Mouse (Mus musculus): ENCODE results near the gene Nckap1l. TPM values are rescaled to one million over a fixed set of nuclear protein-coding genes. Genes with fewer than 3 reads are reported as not detected.

The Nckap1l gene
- polyA plus RNA-seq, 1 experiment: 0.33 TPM

GRCm38 (mm10) chr15:103479080-103479606 is 25.5 kb downstream of the Nckap1l start:
- Histone ChIP-seq H3K27ac (ENCODE audit: insufficient read depth, low read length) (no peak overlapping the region), H3K27me3 (ENCODE audit: control insufficient read depth, insufficient read depth, low read length, poor library complexity, severe bottlenecking) (no peaks in the 10 kb centered on the region; the same call in 1 of the 2 replicates), H3K9me3 (replicated peaks; ENCODE audit: control insufficient read depth, insufficient read depth, low read length, poor library complexity, severe bottlenecking) (no peaks in the 10 kb centered on the region), H3K36me3 (ENCODE audit: control insufficient read depth, insufficient read depth, low read length, poor library complexity, severe bottlenecking) (no peaks in the 10 kb centered on the region), H3K4me3 (ENCODE audit: low read depth, low read length) (no peak overlapping the region), H3K4me1 (ENCODE audit: control insufficient read depth, insufficient read depth, low read length) (no peaks in the 10 kb centered on the region), H3K9ac (ENCODE audit: low read depth, poor library complexity, severe bottlenecking) (no peak overlapping the region)
- TF ChIP-seq EP300 (IDR thresholded peaks at IDR 0.05; ENCODE audit: insufficient read depth, low read depth, low read length): no peak
- TF ChIP-seq POLR2A (IDR thresholded peaks at IDR 0.05; ENCODE audit: insufficient read depth, low read length): no peak
- no peak for TF ChIP-seq CTCF (IDR thresholded peaks at IDR 0.05; ENCODE audit: low read depth, low read length)

GRCm38 (mm10) chr15:103480129-103480528 is 26.5 kb downstream of the Nckap1l start:
- no peaks in the 10 kb centered on the region for H3K4me1 ChIP-seq (ENCODE audit: control insufficient read depth, insufficient read depth, low read length)
- no peaks in the 10 kb centered on the region; the same call in 1 of the 2 replicates for H3K27me3 ChIP-seq (ENCODE audit: control insufficient read depth, insufficient read depth, low read length, poor library complexity, severe bottlenecking)
- H3K27ac ChIP-seq (ENCODE audit: insufficient read depth, low read length): no peak overlapping the region
- no peaks in the 10 kb centered on the region for H3K9me3 ChIP-seq (replicated peaks; ENCODE audit: control insufficient read depth, insufficient read depth, low read length, poor library complexity, severe bottlenecking)
- H3K9ac ChIP-seq (ENCODE audit: low read depth, poor library complexity, severe bottlenecking): no peak overlapping the region
- no peaks in the 10 kb centered on the region for H3K36me3 ChIP-seq (ENCODE audit: control insufficient read depth, insufficient read depth, low read length, poor library complexity, severe bottlenecking)
- TF ChIP-seq POLR2A (IDR thresholded peaks at IDR 0.05; ENCODE audit: insufficient read depth, low read length): no peak
- H3K4me3 ChIP-seq (ENCODE audit: low read depth, low read length): no peak overlapping the region

GRCm38 (mm10) chr15:103482488-103482887 is 28.9 kb downstream of the Nckap1l start:
- no peaks in the 10 kb centered on the region for H3K9me3 ChIP-seq (replicated peaks; ENCODE audit: control insufficient read depth, insufficient read depth, low read length, poor library complexity, severe bottlenecking)
- no peak overlapping the region for H3K9ac ChIP-seq (ENCODE audit: low read depth, poor library complexity, severe bottlenecking)
- no peak for TF ChIP-seq CTCF (IDR thresholded peaks at IDR 0.05; ENCODE audit: low read depth, low read length)
- TF ChIP-seq POLR2A (IDR thresholded peaks at IDR 0.05; ENCODE audit: insufficient read depth, low read length): no peak
- TF ChIP-seq EP300 (IDR thresholded peaks at IDR 0.05; ENCODE audit: insufficient read depth, low read depth, low read length): no peak
- H3K27ac ChIP-seq (ENCODE audit: insufficient read depth, low read length): no peak overlapping the region
- no peaks in the 10 kb centered on the region for H3K36me3 ChIP-seq (ENCODE audit: control insufficient read depth, insufficient read depth, low read length, poor library complexity, severe bottlenecking)
- no peaks in the 10 kb centered on the region for H3K4me1 ChIP-seq (ENCODE audit: control insufficient read depth, insufficient read depth, low read length)
- H3K4me3 ChIP-seq (ENCODE audit: low read depth, low read length): no peak overlapping the region
- H3K27me3 ChIP-seq (ENCODE audit: control insufficient read depth, insufficient read depth, low read length, poor library complexity, severe bottlenecking): no peaks in the 10 kb centered on the region; the same call in none of the 2 replicates

GRCm38 (mm10) chr15:103484490-103484889 is 30.9 kb downstream of the Nckap1l start:
- Histone ChIP-seq H3K9ac (ENCODE audit: low read depth, poor library complexity, severe bottlenecking) (no peak overlapping the region), H3K9me3 (replicated peaks; ENCODE audit: control insufficient read depth, insufficient read depth, low read length, poor library complexity, severe bottlenecking) (no peaks in the 10 kb centered on the region), H3K27ac (ENCODE audit: insufficient read depth, low read length) (no peak overlapping the region), H3K4me1 (ENCODE audit: control insufficient read depth, insufficient read depth, low read length) (no peaks in the 10 kb centered on the region), H3K36me3 (ENCODE audit: control insufficient read depth, insufficient read depth, low read length, poor library complexity, severe bottlenecking) (no peaks in the 10 kb centered on the region), H3K4me3 (ENCODE audit: low read depth, low read length) (no peak overlapping the region), H3K27me3 (ENCODE audit: control insufficient read depth, insufficient read depth, low read length, poor library complexity, severe bottlenecking) (no peaks in the 10 kb centered on the region; the same call in none of the 2 replicates)
- TF ChIP-seq CTCF (IDR thresholded peaks at IDR 0.05; ENCODE audit: low read depth, low read length): no peak
- no peak for TF ChIP-seq POLR2A (IDR thresholded peaks at IDR 0.05; ENCODE audit: insufficient read depth, low read length)
- TF ChIP-seq EP300 (IDR thresholded peaks at IDR 0.05; ENCODE audit: insufficient read depth, low read depth, low read length): no peak

GRCm38 (mm10) chr15:103485106-103485505 is 31.5 kb downstream of the Nckap1l start:
- Histone ChIP-seq H3K27me3 (ENCODE audit: control insufficient read depth, insufficient read depth, low read length, poor library complexity, severe bottlenecking) (no peaks in the 10 kb centered on the region; the same call in none of the 2 replicates), H3K4me1 (ENCODE audit: control insufficient read depth, insufficient read depth, low read length) (no peaks in the 10 kb centered on the region), H3K36me3 (ENCODE audit: control insufficient read depth, insufficient read depth, low read length, poor library complexity, severe bottlenecking) (no peaks in the 10 kb centered on the region), H3K9me3 (replicated peaks; ENCODE audit: control insufficient read depth, insufficient read depth, low read length, poor library complexity, severe bottlenecking) (no peaks in the 10 kb centered on the region), H3K4me3 (ENCODE audit: low read depth, low read length) (no peak overlapping the region), H3K9ac (ENCODE audit: low read depth, poor library complexity, severe bottlenecking) (no peak overlapping the region), H3K27ac (ENCODE audit: insufficient read depth, low read length) (no peak overlapping the region)
- TF ChIP-seq POLR2A (IDR thresholded peaks at IDR 0.05; ENCODE audit: insufficient read depth, low read length) (no peak), CTCF (IDR thresholded peaks at IDR 0.05; ENCODE audit: low read depth, low read length) (no peak), EP300 (IDR thresholded peaks at IDR 0.05; ENCODE audit: insufficient read depth, low read depth, low read length) (no peak)

GRCm38 (mm10) chr15:103486658-103487057 is 33.1 kb downstream of the Nckap1l start:
- H3K9me3 ChIP-seq (replicated peaks; ENCODE audit: control insufficient read depth, insufficient read depth, low read length, poor library complexity, severe bottlenecking): no peaks in the 10 kb centered on the region
- no peaks in the 10 kb centered on the region for H3K4me1 ChIP-seq (ENCODE audit: control insufficient read depth, insufficient read depth, low read length)
- H3K36me3 ChIP-seq (ENCODE audit: control insufficient read depth, insufficient read depth, low read length, poor library complexity, severe bottlenecking): no peaks in the 10 kb centered on the region
- no peaks in the 10 kb centered on the region; the same call in none of the 2 replicates for H3K27me3 ChIP-seq (ENCODE audit: control insufficient read depth, insufficient read depth, low read length, poor library complexity, severe bottlenecking)
- H3K27ac ChIP-seq (ENCODE audit: insufficient read depth, low read length): no peak overlapping the region
- no peak for TF ChIP-seq EP300 (IDR thresholded peaks at IDR 0.05; ENCODE audit: insufficient read depth, low read depth, low read length)
- no peak for TF ChIP-seq POLR2A (IDR thresholded peaks at IDR 0.05; ENCODE audit: insufficient read depth, low read length)
- TF ChIP-seq CTCF (IDR thresholded peaks at IDR 0.05; ENCODE audit: low read depth, low read length): no peak
- no peak overlapping the region for H3K4me3 ChIP-seq (ENCODE audit: low read depth, low read length)
- no peak overlapping the region for H3K9ac ChIP-seq (ENCODE audit: low read depth, poor library complexity, severe bottlenecking)
